Mouse (Mus musculus): ENCODE data around the gene Bloc1s1. TPM values are rescaled to one million over a fixed set of nuclear protein-coding genes. Genes with fewer than 3 reads are reported as not detected.
A peak's percentile ranks its signal among the peaks of the same experiment; 100 is the strongest.

Gene Bloc1s1
- polyA plus RNA-seq, 1 experiment: 147 TPM

DNA sequence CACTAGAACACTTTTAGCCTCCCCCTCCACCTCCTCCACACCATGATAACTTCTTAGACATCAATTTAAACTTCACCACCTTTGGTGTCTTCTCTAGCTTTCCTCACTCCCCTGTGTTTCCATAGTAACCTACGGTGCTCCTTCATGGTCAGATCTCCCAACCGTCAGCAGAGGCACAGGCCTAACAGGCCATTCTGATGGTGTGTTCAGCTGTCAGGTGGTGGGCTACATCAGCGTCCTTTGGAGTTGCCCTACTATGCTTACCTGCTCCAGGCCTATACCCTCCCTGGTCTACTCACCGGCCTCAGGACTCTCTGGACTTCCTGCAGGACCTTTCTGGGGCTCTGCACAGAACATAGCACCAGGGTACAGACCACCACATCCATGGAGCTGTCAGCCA, 36.3 kb upstream of the Bloc1s1 start:
- peak overlapping the region; percentile 87; the same call in 1 of the 2 replicates for H3K27ac ChIP-seq (ENCODE audit: insufficient read depth, low read depth, low read length)
- H3K36me3 ChIP-seq (ENCODE audit: control insufficient read depth, insufficient read depth, low read length): 0 out of 2 replicates have a peak, but pooled peaks cover 4% of the 10 kb centered on the region
- TF ChIP-seq POLR2A (IDR thresholded peaks at IDR 0.05; ENCODE audit: low read depth, low read length): no peak
- no peak for TF ChIP-seq CTCF (IDR thresholded peaks at IDR 0.05; ENCODE audit: extremely low read depth, insufficient read length, insufficient replicate concordance, low read depth, low read length)
- H3K27me3 ChIP-seq (ENCODE audit: control insufficient read depth, insufficient read depth, low read length): no peaks in the 10 kb centered on the region
- peaks cover 17% of the 10 kb centered on the region for H3K4me1 ChIP-seq (ENCODE audit: control insufficient read depth, insufficient read depth, insufficient read length, low read length)
- H3K4me3 ChIP-seq (ENCODE audit: low read depth, low read length): peak overlapping the region; percentile 57
- WGBS: 60% methylated on average over 4 of the region's 4 CpGs

DNA sequence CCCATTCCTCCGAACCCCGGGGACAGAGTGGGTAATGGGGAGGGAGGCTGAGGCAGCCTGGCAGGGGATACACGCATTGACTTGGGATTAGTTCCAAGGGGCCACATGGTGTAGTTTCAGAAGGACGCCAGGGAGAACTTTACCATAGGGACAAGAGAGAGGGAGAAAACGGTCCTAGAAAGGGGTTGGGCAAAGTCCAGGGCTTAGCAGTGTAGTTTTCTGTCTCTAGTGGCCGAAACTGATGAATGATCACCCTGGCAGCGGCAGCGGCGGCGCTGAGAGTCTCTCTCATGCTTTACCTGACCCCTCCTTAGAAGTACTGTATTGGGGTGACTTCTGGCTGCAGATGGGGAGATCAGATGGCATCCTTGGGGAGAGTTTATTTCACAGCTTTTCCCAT, 34.5 kb upstream of the Bloc1s1 start:
- Histone ChIP-seq H3K4me1 (ENCODE audit: control insufficient read depth, insufficient read depth, insufficient read length, low read length) (peaks cover 13% of the 10 kb centered on the region), H3K36me3 (ENCODE audit: control insufficient read depth, insufficient read depth, low read length) (0 out of 2 replicates have a peak, but pooled peaks cover 4% of the 10 kb centered on the region), H3K27ac (ENCODE audit: insufficient read depth, low read depth, low read length) (no peak overlapping the region), H3K4me3 (ENCODE audit: low read depth, low read length) (no peak overlapping the region), H3K27me3 (ENCODE audit: control insufficient read depth, insufficient read depth, low read length) (no peaks in the 10 kb centered on the region)
- WGBS: 83% methylated on average over 10 of the region's 10 CpGs
- TF ChIP-seq CTCF (IDR thresholded peaks at IDR 0.05; ENCODE audit: extremely low read depth, insufficient read length, insufficient replicate concordance, low read depth, low read length) (no peak), POLR2A (IDR thresholded peaks at IDR 0.05; ENCODE audit: low read depth, low read length) (no peak)

DNA sequence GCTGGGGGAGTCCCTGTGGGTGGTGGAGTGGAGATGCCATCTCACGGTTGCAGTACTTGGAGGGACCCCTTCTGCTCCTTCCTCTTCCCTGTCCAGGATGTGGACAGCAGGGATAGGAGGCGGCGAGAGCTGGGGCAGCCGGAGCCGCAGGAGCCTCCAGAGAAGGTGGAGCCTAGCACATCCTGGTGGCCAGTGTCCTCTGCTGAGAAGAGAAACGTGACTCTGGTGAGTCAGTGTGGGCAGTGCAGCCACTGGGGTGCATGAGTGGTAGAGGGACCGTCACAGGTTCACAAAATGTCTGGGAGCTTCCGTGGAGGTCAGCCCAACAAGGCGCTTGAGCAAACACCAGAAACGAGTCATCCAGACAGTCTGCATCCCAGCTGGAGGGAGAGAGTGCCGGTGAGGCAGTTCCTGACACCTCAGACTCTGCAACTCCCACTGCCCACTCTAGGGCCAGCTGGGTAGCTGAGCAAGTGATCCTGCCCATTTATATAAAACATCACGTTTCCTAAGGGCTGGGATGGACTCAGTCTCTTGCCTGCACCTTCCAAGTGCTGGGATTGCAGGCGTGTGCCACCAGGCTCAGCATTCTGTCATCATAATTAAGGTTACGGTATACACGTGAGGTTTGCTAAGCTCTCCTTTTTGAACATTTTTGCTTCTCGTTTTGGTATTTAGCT, 26.5 kb upstream of the Bloc1s1 start:
- 57% methylated on average over 16 of the region's 16 CpGs for WGBS

DNA sequence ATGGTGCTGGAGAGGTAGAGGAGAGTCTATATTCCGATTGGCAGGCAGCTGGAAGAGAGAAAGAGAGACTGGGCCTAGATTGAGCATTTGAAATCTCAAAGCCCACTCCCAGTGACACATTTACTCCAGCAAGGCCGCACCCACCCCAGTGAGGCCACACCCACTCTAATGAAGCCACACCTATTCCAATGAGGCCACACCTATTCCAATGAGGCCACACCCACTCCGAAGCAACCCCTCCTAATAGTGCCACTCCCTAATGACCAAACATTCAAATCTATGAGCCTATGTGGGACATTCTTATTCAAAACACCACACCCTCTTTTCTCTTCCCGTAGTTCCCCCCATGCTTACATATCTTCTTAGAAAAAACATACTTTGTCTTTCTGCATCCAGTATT, 23.7 kb upstream of the Bloc1s1 start:
- H3K27me3 ChIP-seq (ENCODE audit: control insufficient read depth, insufficient read depth, low read length): no peaks in the 10 kb centered on the region
- H3K4me3 ChIP-seq (ENCODE audit: low read depth, low read length): no peak overlapping the region
- no peak overlapping the region for H3K27ac ChIP-seq (ENCODE audit: insufficient read depth, low read depth, low read length)
- H3K4me1 ChIP-seq (ENCODE audit: control insufficient read depth, insufficient read depth, insufficient read length, low read length): no peaks in the 10 kb centered on the region
- WGBS: 91% methylated on average over 4 of the region's 4 CpGs
- no peaks in the 10 kb centered on the region for H3K36me3 ChIP-seq (ENCODE audit: control insufficient read depth, insufficient read depth, low read length)
- TF ChIP-seq POLR2A (IDR thresholded peaks at IDR 0.05; ENCODE audit: low read depth, low read length): no peak

More for the DNA sequence above, 26.5 kb upstream of the Bloc1s1 start:
- no peak overlapping the region for H3K4me3 ChIP-seq (ENCODE audit: low read depth, low read length)
- H3K4me1 ChIP-seq (ENCODE audit: control insufficient read depth, insufficient read depth, insufficient read length, low read length): no peaks in the 10 kb centered on the region
- H3K27ac ChIP-seq (ENCODE audit: insufficient read depth, low read depth, low read length): no peak overlapping the region
- H3K36me3 ChIP-seq (ENCODE audit: control insufficient read depth, insufficient read depth, low read length): no peaks in the 10 kb centered on the region
- no peaks in the 10 kb centered on the region for H3K27me3 ChIP-seq (ENCODE audit: control insufficient read depth, insufficient read depth, low read length)
- TF ChIP-seq CTCF (IDR thresholded peaks at IDR 0.05; ENCODE audit: extremely low read depth, insufficient read length, insufficient replicate concordance, low read depth, low read length) (no peak), POLR2A (IDR thresholded peaks at IDR 0.05; ENCODE audit: low read depth, low read length) (no peak)

DNA sequence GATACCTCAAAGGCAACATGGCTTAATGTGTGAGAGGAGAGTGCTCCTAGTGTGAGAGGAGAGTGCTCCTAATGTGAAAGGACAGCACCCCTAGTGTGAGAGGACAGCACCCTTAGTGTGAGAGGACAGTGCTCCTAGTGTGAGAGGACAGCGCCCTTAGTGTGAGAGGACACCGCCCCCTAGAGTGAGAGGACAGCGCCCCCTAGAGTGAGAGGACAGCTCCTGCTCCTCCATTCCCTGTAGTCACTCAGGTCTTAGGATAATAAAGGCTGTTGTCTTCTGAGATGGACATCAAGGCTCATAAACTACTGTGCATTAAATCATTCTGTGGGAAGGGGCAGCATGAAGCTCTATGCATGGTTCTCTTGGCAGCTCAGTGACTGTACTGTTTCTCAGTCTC, 21.8 kb upstream of the Bloc1s1 start:
- Histone ChIP-seq H3K27me3 (ENCODE audit: control insufficient read depth, insufficient read depth, low read length) (no peaks in the 10 kb centered on the region), H3K4me1 (ENCODE audit: control insufficient read depth, insufficient read depth, insufficient read length, low read length) (no peaks in the 10 kb centered on the region), H3K27ac (ENCODE audit: insufficient read depth, low read depth, low read length) (no peak overlapping the region), H3K4me3 (ENCODE audit: low read depth, low read length) (no peak overlapping the region), H3K36me3 (ENCODE audit: control insufficient read depth, insufficient read depth, low read length) (no peaks in the 10 kb centered on the region)
- TF ChIP-seq CTCF (IDR thresholded peaks at IDR 0.05; ENCODE audit: extremely low read depth, insufficient read length, insufficient replicate concordance, low read depth, low read length): peak; percentile 68; the same call in 1 of the 2 replicates
- TF ChIP-seq POLR2A (IDR thresholded peaks at IDR 0.05; ENCODE audit: low read depth, low read length): no peak
- WGBS: 17% methylated on average over 3 of the region's 3 CpGs

DNA sequence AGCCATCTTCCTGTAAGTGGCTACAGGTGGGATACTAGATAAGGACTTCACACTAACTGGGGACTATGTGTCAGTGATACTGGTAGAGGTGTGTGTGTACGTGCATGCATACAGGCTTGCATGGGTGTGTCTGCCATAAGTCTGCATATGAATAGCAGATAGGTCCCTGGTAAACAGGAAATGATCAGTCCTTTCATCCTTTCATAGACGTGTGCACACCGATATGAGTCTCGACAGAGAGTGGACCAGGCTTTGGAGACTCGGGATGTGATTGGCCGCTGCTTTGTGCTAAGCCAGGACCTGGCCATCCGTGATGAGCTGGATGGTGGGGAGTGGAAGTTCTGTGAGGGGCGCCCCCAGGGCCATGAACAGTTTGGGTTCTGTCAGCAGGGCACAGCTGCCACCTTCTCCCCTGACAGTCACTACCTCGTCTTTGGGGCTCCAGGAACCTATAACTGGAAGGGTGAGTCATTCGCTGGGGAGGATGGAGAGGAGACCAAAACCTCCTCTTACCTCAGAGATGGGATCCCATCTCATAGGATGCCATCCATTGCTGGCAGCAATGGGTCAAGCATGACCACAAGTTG, 16.7 kb upstream of the Bloc1s1 start:
- H3K36me3 ChIP-seq (ENCODE audit: control insufficient read depth, insufficient read depth, low read length): no peaks in the 10 kb centered on the region
- TF ChIP-seq POLR2A (IDR thresholded peaks at IDR 0.05; ENCODE audit: low read depth, low read length) (no peak), CTCF (IDR thresholded peaks at IDR 0.05; ENCODE audit: extremely low read depth, insufficient read length, insufficient replicate concordance, low read depth, low read length) (no peak)
- no peaks in the 10 kb centered on the region for H3K27me3 ChIP-seq (ENCODE audit: control insufficient read depth, insufficient read depth, low read length)
- peaks cover 2% of the 10 kb centered on the region; the same call in 1 of the 2 replicates for H3K4me1 ChIP-seq (ENCODE audit: control insufficient read depth, insufficient read depth, insufficient read length, low read length)
- H3K27ac ChIP-seq (ENCODE audit: insufficient read depth, low read depth, low read length): no peak overlapping the region
- H3K4me3 ChIP-seq (ENCODE audit: low read depth, low read length): no peak overlapping the region
- 83% methylated on average over 10 of the region's 10 CpGs for WGBS

DNA sequence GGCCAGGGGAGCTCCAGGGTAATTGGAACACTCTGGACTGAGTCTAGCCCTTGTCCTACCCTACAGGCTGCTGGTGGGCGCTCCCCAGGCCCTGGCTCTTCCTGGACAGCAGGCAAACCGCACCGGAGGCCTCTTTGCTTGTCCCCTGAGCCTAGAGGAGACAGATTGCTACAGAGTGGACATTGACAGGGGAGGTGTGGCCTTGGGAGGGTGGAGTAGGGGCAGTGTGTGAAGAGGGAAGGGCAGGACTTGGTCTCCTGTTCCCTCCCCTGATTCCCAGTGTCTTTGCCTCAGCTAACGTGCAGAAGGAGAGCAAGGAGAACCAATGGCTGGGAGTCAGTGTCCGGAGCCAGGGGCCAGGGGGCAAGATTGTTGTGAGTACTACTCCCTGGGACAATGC, 15.1 kb upstream of the Bloc1s1 start:
- WGBS: 21% methylated on average over 5 of the region's 5 CpGs
- TF ChIP-seq CTCF (IDR thresholded peaks at IDR 0.05; ENCODE audit: extremely low read depth, insufficient read length, insufficient replicate concordance, low read depth, low read length) (no peak), POLR2A (IDR thresholded peaks at IDR 0.05; ENCODE audit: low read depth, low read length) (peak; percentile 26; the same call in 1 of the 2 replicates)
- Histone ChIP-seq H3K27ac (ENCODE audit: insufficient read depth, low read depth, low read length) (peak overlapping the region; percentile 52), H3K36me3 (ENCODE audit: control insufficient read depth, insufficient read depth, low read length) (no peaks in the 10 kb centered on the region), H3K27me3 (ENCODE audit: control insufficient read depth, insufficient read depth, low read length) (peaks cover 3% of the 10 kb centered on the region), H3K4me1 (ENCODE audit: control insufficient read depth, insufficient read depth, insufficient read length, low read length) (peaks cover 7% of the 10 kb centered on the region; the same call in 1 of the 2 replicates), H3K4me3 (ENCODE audit: low read depth, low read length) (peak overlapping the region; percentile 29; the same call in 1 of the 2 replicates)

Measured in small intestine, adult 2 months (tissue).